Mouse (Mus musculus): Measurements from ENCODE around the gene Cst6. TPM values are rescaled to one million over a fixed set of nuclear protein-coding genes. Genes with fewer than 3 reads are reported as not detected.

The Cst6 gene
- total and polyA plus RNA-seq, 3 experiments: 0.26 TPM; not detected in 2

DNA sequence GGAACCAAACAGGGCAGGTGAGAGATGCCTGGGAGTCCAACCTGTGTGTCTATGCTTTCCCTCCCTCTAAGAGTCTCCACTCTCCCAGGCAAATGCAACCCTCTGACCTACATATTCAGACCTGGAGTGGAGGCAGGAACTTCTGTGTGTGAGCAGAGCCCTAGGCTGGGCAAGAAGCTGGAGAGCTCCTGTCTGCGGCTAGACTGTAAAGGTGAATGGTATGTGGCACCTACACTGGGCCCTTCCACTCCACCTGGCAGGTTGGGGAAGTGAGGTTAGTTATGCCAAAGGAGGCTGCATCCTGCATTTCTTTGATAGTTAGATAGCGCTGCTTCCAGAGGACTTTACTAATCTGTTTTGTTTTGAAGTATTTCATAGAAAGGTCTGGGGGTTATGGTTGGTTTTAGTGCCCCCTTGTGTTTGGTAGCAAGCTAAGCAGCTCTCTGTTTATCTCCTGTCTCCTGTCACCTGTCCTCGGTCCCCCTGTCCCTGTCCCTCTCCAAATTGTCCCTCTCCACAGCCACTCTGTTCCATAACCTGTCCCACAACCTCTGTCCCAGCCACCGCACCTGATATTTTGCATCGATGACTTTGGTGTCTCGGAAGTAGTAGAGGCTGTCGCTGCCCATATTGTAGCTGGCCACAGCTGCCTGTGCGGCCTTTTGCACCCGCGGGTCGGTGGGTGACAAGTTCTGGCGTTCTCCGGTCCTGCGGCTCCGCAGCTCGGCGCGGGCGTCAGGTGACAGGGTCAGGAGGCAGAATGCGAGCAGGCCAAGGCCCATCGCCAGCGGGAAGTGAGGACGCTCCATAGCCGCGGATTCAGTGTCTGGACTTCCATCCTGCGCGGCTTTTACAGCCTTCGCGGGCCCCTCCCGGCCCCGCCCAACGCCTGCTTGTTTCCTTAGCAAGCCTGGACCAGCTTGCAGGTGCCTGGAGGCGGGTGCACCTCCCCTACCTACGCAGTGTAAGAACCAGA, 560 bp downstream of the Cst6 start:
- DNase-seq (ENCODE audit: low read depth, low spot score): peak; percentile 65
- Histone ChIP-seq H3K4me3 (ENCODE audit: control insufficient read depth in 1 of 2, insufficient read depth in 1 of 2, low read depth in 2 of 2, low read length in 2 of 2) (peak overlapping the region; percentile 46 to 57), H3K36me3 (ENCODE audit: control insufficient read depth in 1 of 2, insufficient read depth in 2 of 2, low read length in 2 of 2) (no peaks in the 10 kb centered on the region), H3K27ac (ENCODE audit: control insufficient read depth, low read depth, low read length) (no peak overlapping the region), H3K4me1 (ENCODE audit: control insufficient read depth in 1 of 2, insufficient read depth in 2 of 2, low read length in 2 of 2) (no peaks in the 10 kb centered on the region), H3K9me3 (replicated peaks; ENCODE audit: insufficient read depth, low read length) (no peaks in the 10 kb centered on the region), H3K27me3 (ENCODE audit: control insufficient read depth in 1 of 2, insufficient read depth in 2 of 2, low read length in 2 of 2) (peaks cover 0 to 3% of the 10 kb centered on the region in 2 experiments; a peak in 2 of 4 replicates), H3K79me2 (ENCODE audit: control insufficient read depth, insufficient read depth, low read length, poor library complexity) (no peaks in the 10 kb centered on the region), H3K9ac (ENCODE audit: control insufficient read depth, low read depth, low read length, poor library complexity, severe bottlenecking) (peak overlapping the region; percentile 42)
- TF ChIP-seq BHLHE40 (IDR thresholded peaks at IDR 0.05; ENCODE audit: borderline replicate concordance, low read depth, low read length) (no peak), SMC3 (IDR thresholded peaks at IDR 0.05; ENCODE audit: low read depth, low read length) (peak; percentile 66), MXI1 (IDR thresholded peaks at IDR 0.05; ENCODE audit: low read depth, low read length) (peak; percentile 37; the same call in 1 of the 2 replicates), E2F4 (IDR thresholded peaks at IDR 0.05; ENCODE audit: borderline replicate concordance, low read depth, low read length) (no peak), UBTF (IDR thresholded peaks at IDR 0.05; ENCODE audit: borderline replicate concordance, insufficient read depth, low read depth, low read length) (no peak), CHD2 (IDR thresholded peaks at IDR 0.05; ENCODE audit: low read length) (no peak), JUND (IDR thresholded peaks at IDR 0.05; ENCODE audit: low read depth, low read length) (no peak), ZC3H11A (IDR thresholded peaks at IDR 0.05; ENCODE audit: low read depth, low read length) (peak; percentile 47), ZMIZ1 (IDR thresholded peaks at IDR 0.05; ENCODE audit: low read depth, low read length) (no peak), ETS1 (IDR thresholded peaks at IDR 0.05; ENCODE audit: low read depth, low read length) (no peak), CTCF (IDR thresholded peaks at IDR 0.05 in 2 of 3, conservative IDR thresholded peaks at IDR 0.05 in 1 of 3; ENCODE audit: control insufficient read depth in 1 of 3, insufficient read depth in 1 of 3, low read depth in 2 of 3, low read length in 3 of 3, poor library complexity in 1 of 3, severe bottlenecking in 1 of 3) (peak; percentile 31 to 75 (median 67); a peak in 5 of 6 replicates), SIN3A (IDR thresholded peaks at IDR 0.05; ENCODE audit: low read length) (0 out of 2 replicates have a peak, but pooled peaks have one; percentile 18), RAD21 (IDR thresholded peaks at IDR 0.05; ENCODE audit: low read depth, low read length) (peak; percentile 73)

DNA sequence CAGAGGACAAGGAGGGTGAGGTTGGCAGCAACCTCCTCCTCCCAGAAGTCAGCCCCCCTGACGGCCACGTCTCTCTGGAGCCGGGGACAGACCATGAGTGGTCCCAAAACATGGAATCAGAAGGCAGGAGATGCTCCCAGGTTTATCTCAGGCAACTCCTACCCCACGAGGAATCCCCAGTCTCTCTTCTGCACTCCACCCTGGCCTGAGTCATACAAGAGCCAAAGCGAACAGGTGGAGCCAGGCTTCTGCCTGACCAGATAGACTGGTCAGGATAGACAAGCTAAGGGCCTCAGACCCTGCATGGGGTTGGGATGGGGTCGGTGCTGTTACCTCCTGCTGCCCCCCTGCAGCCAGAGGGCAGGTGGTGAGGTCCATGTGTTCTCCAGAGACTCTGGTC, 1.3 kb downstream of the Cst6 start:
- Histone ChIP-seq H3K4me1 (ENCODE audit: control insufficient read depth in 1 of 2, insufficient read depth in 2 of 2, low read length in 2 of 2) (no peaks in the 10 kb centered on the region), H3K9ac (ENCODE audit: control insufficient read depth, low read depth, low read length, poor library complexity, severe bottlenecking) (no peak overlapping the region), H3K27ac (ENCODE audit: control insufficient read depth, low read depth, low read length) (no peak overlapping the region), H3K79me2 (ENCODE audit: control insufficient read depth, insufficient read depth, low read length, poor library complexity) (no peaks in the 10 kb centered on the region), H3K4me3 (ENCODE audit: control insufficient read depth in 1 of 2, insufficient read depth in 1 of 2, low read depth in 2 of 2, low read length in 2 of 2) (no peak overlapping the region), H3K27me3 (ENCODE audit: control insufficient read depth in 1 of 2, insufficient read depth in 2 of 2, low read length in 2 of 2) (peaks cover 0 to 5% of the 10 kb centered on the region in 2 experiments; a peak in 3 of 4 replicates), H3K9me3 (replicated peaks; ENCODE audit: insufficient read depth, low read length) (no peaks in the 10 kb centered on the region), H3K36me3 (ENCODE audit: control insufficient read depth in 1 of 2, insufficient read depth in 2 of 2, low read length in 2 of 2) (no peaks in the 10 kb centered on the region)
- DNase-seq (ENCODE audit: low read depth, low spot score): no peak
- TF ChIP-seq MAFK (IDR thresholded peaks at IDR 0.05; ENCODE audit: borderline replicate concordance, low read depth, low read length) (no peak), E2F4 (IDR thresholded peaks at IDR 0.05; ENCODE audit: borderline replicate concordance, low read depth, low read length) (no peak), POLR2A (IDR thresholded peaks at IDR 0.05; ENCODE audit: control insufficient read depth in 1 of 2, insufficient read depth in 1 of 2, low read depth in 1 of 2, low read length in 2 of 2, poor library complexity in 1 of 2) (no peak), CTCF (IDR thresholded peaks at IDR 0.05 in 2 of 3, conservative IDR thresholded peaks at IDR 0.05 in 1 of 3; ENCODE audit: control insufficient read depth in 1 of 3, insufficient read depth in 1 of 3, low read depth in 2 of 3, low read length in 3 of 3, poor library complexity in 1 of 3, severe bottlenecking in 1 of 3) (no peak), ETS1 (IDR thresholded peaks at IDR 0.05; ENCODE audit: low read depth, low read length) (no peak), CHD2 (IDR thresholded peaks at IDR 0.05; ENCODE audit: low read length) (no peak), NELFE (IDR thresholded peaks at IDR 0.05; ENCODE audit: low read depth, low read length) (no peak), RAD21 (IDR thresholded peaks at IDR 0.05; ENCODE audit: low read depth, low read length) (no peak), EP300 (IDR thresholded peaks at IDR 0.05; ENCODE audit: low read depth in 1 of 2, low read length in 2 of 2) (no peak), USF1 (IDR thresholded peaks at IDR 0.05; ENCODE audit: low read depth, low read length) (no peak), MEF2A (IDR thresholded peaks at IDR 0.05; ENCODE audit: extremely low read depth, insufficient replicate concordance, low read depth, low read length, poor library complexity, severe bottlenecking) (no peak), HCFC1 (IDR thresholded peaks at IDR 0.05; ENCODE audit: low read depth, low read length) (no peak), POLR2AphosphoS2 (IDR thresholded peaks at IDR 0.05; ENCODE audit: low read length) (no peak), MYC (IDR thresholded peaks at IDR 0.05; ENCODE audit: low read depth, low read length) (no peak), TAL1 (IDR thresholded peaks at IDR 0.05; ENCODE audit: low read length) (no peak), MYB (IDR thresholded peaks at IDR 0.05; ENCODE audit: low read depth, low read length) (no peak), RCOR1 (IDR thresholded peaks at IDR 0.05; ENCODE audit: low read depth, low read length) (no peak), ZC3H11A (IDR thresholded peaks at IDR 0.05; ENCODE audit: low read depth, low read length) (no peak)

Measured in MEL (cell line).